Mouse (Mus musculus) megakaryocyte progenitor cell, adult 5-6 weeks (primary cell): ENCODE data around the gene 4932438A13Rik. TPM values are rescaled to one million over a fixed set of nuclear protein-coding genes. Genes with fewer than 3 reads are reported as not detected.

Source experiments
- ATAC-seq: replicated peaks from 2 replicates; pipeline ENCODE4 v1.8.0; 2016; ENCODE audit warnings: mild to moderate bottlenecking, moderate TSS enrichment, inconsistent platforms; ENCODE audit not compliant: poor library complexity
- total RNA-seq, 2 experiments: library from RNA; stranded (forward) in 1 of 2; stranded (reverse) in 1 of 2; fragments of 157-497, 149-512 nt in 1 of 2; fragments of 200-1000 nt in 1 of 2; gene quantifications; 2 replicates each; pipeline versions ENCODE4 v1.2.3 to v1.2.4; 2015 to 2017

Gene 4932438A13Rik
- total RNA-seq, 2 experiments from 2014 or later: 29.4 to 90.5 TPM

DNA sequence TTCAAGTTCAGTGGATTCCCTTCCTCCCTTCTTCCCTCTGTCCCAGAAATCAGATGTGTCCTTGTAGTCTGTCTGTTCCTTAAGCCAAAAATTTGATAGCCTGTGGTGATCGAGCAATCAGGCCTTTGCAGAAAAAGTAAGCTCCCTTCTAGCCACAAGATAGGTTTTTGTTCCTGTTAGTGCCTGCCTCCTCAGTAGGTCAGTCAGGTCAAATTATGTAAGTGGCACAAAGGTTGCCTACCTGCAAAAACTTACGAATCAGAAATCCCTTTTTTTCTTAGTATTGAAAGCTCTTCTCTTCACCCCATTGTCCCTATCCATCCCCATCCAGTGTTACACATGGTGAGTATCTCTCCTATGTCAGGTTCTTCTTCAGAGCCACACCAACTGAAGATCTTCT lies 54.9 kb downstream of the 4932438A13Rik start:
- no peak for ATAC-seq

DNA sequence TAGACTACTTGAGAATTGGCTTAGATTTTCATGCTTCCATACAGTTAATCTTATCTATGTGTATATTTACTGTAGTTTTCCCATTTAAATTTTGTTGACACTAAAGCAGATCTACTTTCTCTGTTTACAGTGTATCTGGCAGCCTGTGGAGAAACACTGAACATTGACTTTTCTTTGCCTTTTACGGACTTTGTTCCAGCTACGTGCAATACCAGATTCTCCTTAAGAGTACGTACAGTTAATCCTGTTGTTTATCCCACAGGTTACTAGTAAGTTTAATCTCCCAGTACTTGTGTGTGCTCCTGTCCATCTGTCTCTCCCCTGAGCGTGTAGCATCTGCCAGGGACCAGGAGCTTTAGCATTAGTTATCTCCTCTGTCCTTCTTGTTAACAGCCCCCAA lies 55.4 kb downstream of the 4932438A13Rik start:
- ATAC-seq: no peak

DNA sequence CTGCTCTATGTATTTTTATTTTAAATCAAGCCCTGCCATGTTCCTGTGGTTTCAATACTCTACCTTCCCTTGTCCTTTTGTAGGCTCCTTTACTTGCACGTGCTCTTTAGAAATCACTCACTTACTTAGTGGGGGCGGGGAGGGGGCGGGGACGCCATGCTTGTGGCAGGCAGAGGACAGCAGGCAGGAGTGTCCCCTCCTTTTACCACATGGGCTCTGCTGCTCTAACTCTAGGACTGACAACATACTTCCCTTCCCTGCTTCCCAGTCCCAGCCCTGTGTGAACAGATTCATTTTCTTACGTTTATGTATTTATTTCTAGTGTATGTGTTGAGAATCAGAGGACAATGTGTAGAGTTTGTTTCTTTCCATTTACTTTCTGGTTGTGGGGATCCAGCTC lies 78.7 kb downstream of the 4932438A13Rik start:
- ATAC-seq: peak; percentile 57; the same call in 1 of the 2 replicates

DNA sequence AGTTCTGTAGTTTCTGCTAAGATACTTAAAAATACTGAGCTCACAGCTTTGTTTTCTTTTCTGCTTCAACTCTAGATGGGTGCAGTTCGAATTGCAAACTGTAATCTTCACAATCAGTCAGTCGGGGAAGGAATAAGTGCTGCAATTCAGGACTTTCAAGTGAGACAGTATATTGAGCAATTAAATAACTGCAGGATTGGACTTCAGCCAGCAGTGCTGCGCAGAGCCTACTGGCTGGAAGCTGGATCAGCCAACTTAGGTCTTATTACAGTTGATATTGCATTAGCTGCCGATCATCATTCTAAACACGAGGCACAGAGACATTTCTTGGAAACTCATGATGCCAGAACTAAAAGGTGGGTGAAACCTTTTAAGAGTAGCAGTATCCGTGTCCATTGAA lies 79.2 kb downstream of the 4932438A13Rik start:
- peak; percentile 52 for ATAC-seq

DNA sequence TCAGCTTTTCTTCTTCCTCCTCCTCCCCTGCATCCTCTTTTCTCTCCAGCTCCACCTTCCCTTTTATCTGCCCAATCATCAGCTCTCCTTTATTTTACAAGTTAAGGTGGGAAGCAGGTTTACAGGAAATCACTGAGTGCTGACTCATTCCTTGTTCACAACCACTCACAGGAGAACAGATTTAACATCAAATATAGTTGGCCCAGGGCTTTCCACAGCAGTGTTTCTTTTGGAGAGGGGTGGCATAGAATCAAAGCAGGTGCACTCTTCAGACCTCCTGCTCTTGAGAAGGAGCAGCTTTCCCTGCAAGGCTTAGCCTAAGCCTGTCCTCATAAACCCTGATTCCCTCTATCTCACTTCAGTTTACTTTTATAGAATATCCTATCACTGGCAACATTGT lies 80.8 kb downstream of the 4932438A13Rik start:
- no peak for ATAC-seq

DNA sequence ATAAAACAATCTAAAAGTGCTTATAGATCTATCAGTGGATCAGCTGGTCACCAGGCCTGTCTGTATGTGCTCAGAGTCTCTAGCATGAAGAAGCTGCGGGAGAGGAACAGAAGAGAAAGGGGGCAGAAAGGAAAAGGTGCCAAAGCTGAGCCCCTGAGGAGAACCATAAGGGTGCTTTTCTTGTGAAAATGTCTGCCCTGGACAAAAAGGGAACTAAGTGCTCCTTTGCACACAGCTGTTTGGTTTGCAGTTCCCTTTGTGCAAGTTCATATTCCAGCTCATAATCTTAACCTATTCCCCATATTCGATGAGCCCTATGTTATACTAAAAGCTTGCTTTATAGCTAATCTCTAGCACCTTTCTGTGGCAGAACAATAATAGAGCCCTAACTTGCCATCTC lies 175.1 kb downstream of the 4932438A13Rik start:
- peak; percentile 44 for ATAC-seq

DNA sequence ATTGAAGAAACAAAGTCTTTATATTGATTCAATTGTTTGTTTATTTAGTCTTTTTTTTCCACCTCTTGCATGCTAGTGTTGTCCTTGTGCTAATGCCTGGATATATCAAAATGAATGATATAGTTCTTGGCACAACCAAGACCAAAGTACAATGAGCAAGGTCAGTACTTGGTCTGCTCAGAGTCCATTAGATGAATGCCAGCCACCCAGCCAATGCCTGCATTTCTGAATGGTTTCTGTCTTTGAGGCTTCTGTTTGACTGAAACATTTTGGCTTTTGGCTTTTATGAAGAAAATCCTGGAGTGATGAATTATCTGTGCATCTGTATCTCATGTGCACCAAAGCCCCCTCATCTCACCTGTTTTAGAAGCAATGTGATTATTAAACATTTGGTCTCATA lies 176.9 kb downstream of the 4932438A13Rik start:
- no peak for ATAC-seq

DNA sequence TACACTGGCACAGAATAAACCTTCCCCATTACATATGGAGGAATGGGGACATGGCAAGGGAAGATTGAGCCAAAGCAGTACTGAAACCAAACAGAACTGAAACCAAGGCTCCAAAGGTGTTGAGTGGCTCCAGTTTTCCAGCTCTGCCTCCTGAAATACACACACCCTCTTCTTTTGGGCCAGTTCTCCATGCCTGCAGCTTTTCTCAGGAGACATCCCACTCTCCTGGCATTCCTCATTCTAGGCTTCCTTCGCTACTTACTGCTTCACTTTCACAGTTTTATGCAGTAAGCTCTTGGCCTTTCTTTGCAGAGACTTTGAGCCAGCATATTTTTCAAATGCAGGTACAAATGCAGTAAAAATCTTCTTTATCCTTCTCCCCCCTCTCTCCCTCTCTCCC lies 188.6 kb downstream of the 4932438A13Rik start:
- no peak for ATAC-seq

DNA sequence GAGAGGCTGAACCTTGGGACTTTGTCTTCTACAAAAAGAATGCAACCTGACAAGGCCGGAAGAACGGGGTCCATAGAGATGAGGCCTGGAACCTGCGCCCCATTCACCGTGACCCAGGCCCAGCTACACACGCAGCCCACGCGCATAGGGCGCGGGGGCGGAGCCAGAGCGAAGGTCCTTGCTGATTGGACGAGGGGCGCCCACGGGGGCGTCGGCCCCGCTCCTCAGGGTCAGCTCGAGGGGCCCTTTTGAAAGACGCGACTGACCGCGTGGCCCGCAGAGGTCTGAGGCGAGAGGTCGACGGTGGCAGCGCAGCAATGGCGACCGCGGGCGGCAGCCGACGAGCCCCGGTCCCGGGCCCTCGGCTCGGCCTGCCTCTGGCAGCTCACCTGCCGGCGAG lies 200.5 kb downstream of the 4932438A13Rik start, which contains the start of gene Adad1:
Gene Adad1 (plus strand): TSS at position 122 of the 400 bp plus-strand sequence.
- ATAC-seq: no peak

DNA sequence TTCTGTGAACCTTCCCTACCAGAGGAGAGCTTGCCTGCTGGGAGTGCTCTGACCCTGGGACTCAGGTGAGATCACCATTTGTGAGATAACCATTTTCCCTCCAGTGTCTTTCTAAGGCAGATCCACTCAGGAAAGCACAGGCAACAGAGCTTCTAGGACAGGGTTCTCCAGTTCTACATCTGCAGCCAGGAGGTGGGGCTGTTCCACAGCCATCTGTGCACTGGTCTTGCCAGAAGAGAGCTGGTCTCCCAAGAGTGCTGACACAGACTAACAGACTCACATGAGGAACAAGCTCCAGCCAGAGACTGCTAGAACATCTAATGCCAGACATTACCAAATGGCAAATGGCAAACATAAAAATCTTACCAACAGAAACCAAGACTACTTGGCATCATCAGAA lies 210.3 kb downstream of the 4932438A13Rik start:
- no peak for ATAC-seq

DNA sequence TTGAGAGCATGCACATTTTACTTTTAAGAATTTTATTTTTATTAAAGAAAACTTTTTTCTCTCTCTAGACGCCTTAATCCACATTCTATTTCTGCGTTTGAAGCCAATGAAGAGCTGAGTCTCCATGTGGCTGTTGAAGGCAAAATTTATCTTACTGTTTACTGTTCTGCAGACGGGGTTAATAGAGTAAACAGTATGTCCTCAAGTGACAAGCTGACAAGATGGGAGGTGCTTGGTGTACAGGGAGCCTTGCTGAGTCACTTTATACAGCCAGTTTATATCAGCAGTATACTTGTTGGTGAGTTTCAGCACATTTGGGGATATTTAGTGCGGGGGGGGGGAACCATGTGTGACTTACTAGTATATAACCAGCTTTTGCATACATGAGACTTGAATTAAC lies 222.0 kb downstream of the 4932438A13Rik start:
- no peak for ATAC-seq

DNA sequence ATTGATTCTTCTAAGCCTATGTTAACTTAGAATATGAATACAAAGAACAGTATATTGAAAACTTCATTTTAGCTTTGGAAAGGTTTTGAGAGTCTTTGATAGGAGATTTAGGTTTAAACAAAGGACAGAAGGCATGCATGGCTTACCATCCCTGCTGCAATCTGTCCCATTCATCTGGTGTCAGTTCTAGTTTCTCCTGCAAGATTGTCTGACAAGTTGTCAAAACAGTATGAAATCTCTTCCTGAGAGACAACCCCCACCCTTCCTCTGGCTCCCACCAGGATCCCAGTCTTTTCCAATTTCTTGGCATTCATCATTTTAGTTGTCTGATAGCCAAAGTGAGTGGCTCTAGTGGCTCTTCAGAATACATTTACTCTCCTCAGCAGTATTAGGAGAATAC lies 227.8 kb downstream of the 4932438A13Rik start:
- ATAC-seq: no peak

Other genes with a start within 250 kb of the 4932438A13Rik start
- 2.1 and 3.0 TPM in 2 replicates for gene Bbs7, start 249.6 kb upstream of the 4932438A13Rik start, total RNA-seq (2015)
- gene Bbs7, start 249.6 kb upstream of the 4932438A13Rik start, total RNA-seq (2017): 3.0 and 9.4 TPM in 2 replicates
- not detected in 2 replicates for gene Trpc3, start 172.9 kb upstream of the 4932438A13Rik start, total RNA-seq (2015)
- gene Trpc3, start 172.9 kb upstream of the 4932438A13Rik start, total RNA-seq (2017): not detected in 2 replicates
- not detected in 2 replicates for gene Adad1, start 200.4 kb downstream of the 4932438A13Rik start, total RNA-seq (2015)
- not detected in 2 replicates for gene Adad1, start 200.4 kb downstream of the 4932438A13Rik start, total RNA-seq (2017)